Mouse (Mus musculus) hindbrain, embryonic 16.5 days (tissue): Measurements from ENCODE around the gene Gcc2. TPM values are rescaled to one million over a fixed set of nuclear protein-coding genes. Genes with fewer than 3 reads are reported as not detected.

Experiments used
- ATAC-seq: fragments of 200-750 bp; cut with Nextera tagmentation; 2 replicates; pipeline ENCODE4 v1.8.0; 2017; ENCODE audit warnings: moderate TSS enrichment, moderate library complexity
- H3K27ac ChIP-seq: fragments of 300-500 bp; sonication (generic); 2 replicates; pipeline ENCODE4 v1.5.1; 2014; ENCODE audit warnings: low read depth, mild to moderate bottlenecking, control low read depth, low read length, moderate library complexity
- H3K27me3 ChIP-seq: fragments of 300-500 bp; sonication (generic); replicated peaks from 2 replicates; pipeline ENCODE4 v1.6.1; 2014; ENCODE audit warnings: low read length; ENCODE audit not compliant: control insufficient read depth, insufficient read depth
- H3K36me3 ChIP-seq: fragments of 300-500 bp; sonication (generic); 2 replicates; pipeline ENCODE4 v1.6.1; 2014; ENCODE audit warnings: mild to moderate bottlenecking, low read length, moderate library complexity, mixed read lengths; ENCODE audit not compliant: control insufficient read depth, insufficient read depth
- H3K4me1 ChIP-seq: fragments of 300-500 bp; sonication (generic); 2 replicates; pipeline ENCODE4 v1.6.1; 2014; ENCODE audit warnings: low read depth, low read length; ENCODE audit not compliant: control insufficient read depth, insufficient read depth
- H3K4me2 ChIP-seq: fragments of 300-500 bp; sonication (generic); 2 replicates; pipeline ENCODE4 v1.6.1; 2014; ENCODE audit warnings: mild to moderate bottlenecking, low read length, control low read depth, moderate library complexity
- H3K4me3 ChIP-seq: fragments of 300-500 bp; sonication (generic); 2 replicates; pipeline ENCODE4 v1.5.1; 2014; ENCODE audit warnings: mild to moderate bottlenecking, low read length, control low read depth, moderate library complexity
- H3K9ac ChIP-seq: fragments of 300-500 bp; sonication (generic); 2 replicates; pipeline ENCODE4 v1.6.1; 2014; ENCODE audit warnings: low read depth, mild to moderate bottlenecking, control low read depth, low read length, moderate library complexity
- H3K9me3 ChIP-seq: fragments of 300-500 bp; sonication (generic); 2 replicates; pipeline ENCODE4 v1.6.1; 2014; ENCODE audit warnings: mild to moderate bottlenecking, low read length, moderate library complexity; ENCODE audit not compliant: control insufficient read depth
- WGBS: fragments of 180-500 bp; shearing (Covaris S2); extraction: QIAGEN DNeasy Blood & Tissue Kit; methylation state at CpG from one replicate; pipeline ENCODE4 v1.1.7; 2014; 5-methylcytosine and 5-hydroxymethylcytosine counted together
- polyA plus RNA-seq: library from polyadenylated mRNA; unstranded; fragments of >200 nt; fragmentation: Nextera tagmentation; extraction: Ambion mirVana; gene quantifications from 2 replicates; pipeline ENCODE4 v1.2.1, GENCODE M21; 2015

Gene Gcc2
- polyA plus RNA-seq, result 61.2 and 72.2 TPM in 2 replicates

- Histone ChIP-seq H3K27me3 (no peaks in the 10 kb centered on the region), H3K4me2 (peak within 1 kb of the TSS; percentile 75), H3K4me3 (peak within 1 kb of the TSS; percentile 95), H3K9me3 (no peaks in the 10 kb centered on the region), H3K9ac (peak within 1 kb of the TSS; percentile 90), H3K4me1 (peaks cover 10% of the 10 kb centered on the region), H3K36me3 (peaks cover 7% of the 10 kb centered on the region), H3K27ac (peak within 1 kb of the TSS; percentile 86)
- WGBS, result under 1% methylated on average over 37 of the region's 58 CpGs
- peak; percentile 100 for ATAC-seq
Measured at GRCm38 (mm10) chr10:58255213-58255892, at the start of gene Gcc2. Gene Gcc2, plus strand, starts transcription at chr10:58255497.

- no peak overlapping the region for H3K4me2 ChIP-seq
- H3K9ac ChIP-seq, result no peak overlapping the region
- H3K36me3 ChIP-seq, result no peaks in the 10 kb centered on the region
- no peaks in the 10 kb centered on the region for H3K4me1 ChIP-seq
- H3K27me3 ChIP-seq, result no peaks in the 10 kb centered on the region
- ATAC-seq, result no peak
- WGBS, result 50% methylated on average over 1 of the region's 1 CpGs
- H3K9me3 ChIP-seq, result peaks cover 3% of the 10 kb centered on the region
- no peak overlapping the region for H3K4me3 ChIP-seq
- no peak overlapping the region for H3K27ac ChIP-seq
Measured at GRCm38 (mm10) chr10:58205986-58206385, 49.3 kb upstream of the Gcc2 start.

- no peak overlapping the region for H3K27ac ChIP-seq
- 91% methylated on average over 4 of the region's 4 CpGs for WGBS
- H3K9me3 ChIP-seq, result peaks cover 3% of the 10 kb centered on the region
- no peak overlapping the region for H3K4me2 ChIP-seq
- H3K4me1 ChIP-seq, result no peaks in the 10 kb centered on the region
- no peak for ATAC-seq
- H3K36me3 ChIP-seq, result no peaks in the 10 kb centered on the region
- no peak overlapping the region for H3K9ac ChIP-seq
- H3K4me3 ChIP-seq, result no peak overlapping the region
- no peaks in the 10 kb centered on the region for H3K27me3 ChIP-seq
Measured at GRCm38 (mm10) chr10:58206639-58207404, 48.5 kb upstream of the Gcc2 start.

GRCm38 (mm10) chr10:58209710-58210467 is 45.4 kb upstream of the Gcc2 start:
- H3K27ac ChIP-seq, result no peak overlapping the region
- WGBS, result 75% methylated on average over 2 of the region's 2 CpGs
- no peaks in the 10 kb centered on the region for H3K36me3 ChIP-seq
- peaks cover 3% of the 10 kb centered on the region for H3K9me3 ChIP-seq
- H3K4me1 ChIP-seq, result no peaks in the 10 kb centered on the region
- ATAC-seq, result no peak
- no peak overlapping the region for H3K4me3 ChIP-seq
- H3K4me2 ChIP-seq, result no peak overlapping the region
- H3K27me3 ChIP-seq, result no peaks in the 10 kb centered on the region
- no peak overlapping the region for H3K9ac ChIP-seq

- Histone ChIP-seq H3K27ac (no peak overlapping the region), H3K9ac (no peak overlapping the region), H3K27me3 (no peaks in the 10 kb centered on the region), H3K4me3 (no peak overlapping the region), H3K4me1 (no peaks in the 10 kb centered on the region), H3K36me3 (no peaks in the 10 kb centered on the region), H3K4me2 (no peak overlapping the region), H3K9me3 (peaks cover 3% of the 10 kb centered on the region)
- ATAC-seq, result no peak
- 70% methylated on average over 1 of the region's 1 CpGs for WGBS
Measured at GRCm38 (mm10) chr10:58210514-58210913, 44.8 kb upstream of the Gcc2 start.

GRCm38 (mm10) chr10:58211213-58211612 is 44.1 kb upstream of the Gcc2 start:
- H3K4me2 ChIP-seq, result no peak overlapping the region
- H3K4me3 ChIP-seq, result no peak overlapping the region
- H3K27me3 ChIP-seq, result no peaks in the 10 kb centered on the region
- WGBS, result 90% methylated on average over 2 of the region's 2 CpGs
- H3K4me1 ChIP-seq, result no peaks in the 10 kb centered on the region
- no peaks in the 10 kb centered on the region for H3K36me3 ChIP-seq
- H3K9ac ChIP-seq, result no peak overlapping the region
- no peaks in the 10 kb centered on the region for H3K9me3 ChIP-seq
- ATAC-seq, result no peak
- no peak overlapping the region for H3K27ac ChIP-seq

- H3K9ac ChIP-seq, result no peak overlapping the region
- WGBS, result 78% methylated on average over 7 of the region's 7 CpGs
- no peaks in the 10 kb centered on the region for H3K27me3 ChIP-seq
- no peak overlapping the region for H3K27ac ChIP-seq
- H3K4me3 ChIP-seq, result no peak overlapping the region
- H3K36me3 ChIP-seq, result no peaks in the 10 kb centered on the region
- no peak for ATAC-seq
- H3K4me1 ChIP-seq, result no peaks in the 10 kb centered on the region
- H3K9me3 ChIP-seq, result 0 out of 2 replicates have a peak, but pooled peaks cover 2% of the 10 kb centered on the region
- H3K4me2 ChIP-seq, result no peak overlapping the region
Measured at GRCm38 (mm10) chr10:58212230-58212629, 43.1 kb upstream of the Gcc2 start.

GRCm38 (mm10) chr10:58214497-58214896 is 40.8 kb upstream of the Gcc2 start:
- no peak for ATAC-seq
- H3K27ac ChIP-seq, result no peak overlapping the region

GRCm38 (mm10) chr10:58214934-58215333 is 40.4 kb upstream of the Gcc2 start:
- H3K4me2 ChIP-seq, result no peak overlapping the region
- H3K9ac ChIP-seq, result no peak overlapping the region
- H3K27ac ChIP-seq, result no peak overlapping the region
- H3K4me3 ChIP-seq, result no peak overlapping the region
- H3K36me3 ChIP-seq, result no peaks in the 10 kb centered on the region
- no peaks in the 10 kb centered on the region for H3K27me3 ChIP-seq
- no peak for ATAC-seq
- 0 out of 2 replicates have a peak, but pooled peaks cover 3% of the 10 kb centered on the region for H3K9me3 ChIP-seq
- WGBS, result 82% methylated on average over 5 of the region's 5 CpGs
- no peaks in the 10 kb centered on the region for H3K4me1 ChIP-seq

More at GRCm38 (mm10) chr10:58214497-58214896, 40.8 kb upstream of the Gcc2 start:
- Histone ChIP-seq H3K27me3 (no peaks in the 10 kb centered on the region), H3K4me2 (no peak overlapping the region), H3K9me3 (0 out of 2 replicates have a peak, but pooled peaks cover 3% of the 10 kb centered on the region), H3K36me3 (no peaks in the 10 kb centered on the region), H3K4me3 (no peak overlapping the region), H3K9ac (no peak overlapping the region), H3K4me1 (no peaks in the 10 kb centered on the region)
